Mouse (Mus musculus) CH12.LX (cell line): ENCODE data around the gene Pcdh7. TPM values are rescaled to one million over a fixed set of nuclear protein-coding genes. Genes with fewer than 3 reads are reported as not detected.

Experiments
- DNase-seq: peaks from one replicate; pipeline ENCODE4 v3.0.0-alpha.2; 2013; ENCODE audit errors: extremely low read depth
- H3K27ac ChIP-seq: 2 replicates; pipeline ENCODE4 v1.5.1; 2012; ENCODE audit warnings: low read depth, mild to moderate bottlenecking, control low read depth, moderate library complexity; ENCODE audit not compliant: insufficient read depth
- H3K27me3 ChIP-seq: replicated peaks from 2 replicates; pipeline ENCODE3; 2012; ENCODE audit warnings: inconsistent platforms
- H3K36me3 ChIP-seq, 2 experiments: replicated peaks in 1 of 2; 2 replicates each; pipeline versions ENCODE3 to v1.6.1; 2012; ENCODE audit warnings: inconsistent platforms in 1 of 2, low read length in 1 of 2, mild to moderate bottlenecking in 1 of 2, mixed read lengths in 1 of 2, moderate library complexity in 1 of 2; ENCODE audit not compliant: control insufficient read depth in 1 of 2, insufficient read depth in 1 of 2
- H3K4me1 ChIP-seq, 2 experiments: 2 replicates each; pipeline ENCODE4 v1.6.1; 2012; ENCODE audit warnings: inconsistent platforms in 1 of 2, moderate library complexity in 1 of 2; ENCODE audit not compliant: insufficient read depth in 2 of 2, control insufficient read depth in 1 of 2
- H3K4me2 ChIP-seq: 2 replicates; pipeline ENCODE4 v1.6.1; 2012; ENCODE audit warnings: low read depth, mild to moderate bottlenecking, control low read depth; ENCODE audit not compliant: poor library complexity, insufficient read depth, severe bottlenecking
- H3K4me3 ChIP-seq, 3 experiments: fragments of 150-350 bp in 1 of 3; sonication (generic) in 1 of 3; replicated peaks in 1 of 3; 2 replicates each; pipeline versions ENCODE3 to v1.5.1; 2011 to 2012; ENCODE audit warnings: low read depth in 2 of 3, low read length in 2 of 3, mild to moderate bottlenecking in 2 of 3, moderate library complexity in 2 of 3, control low read depth in 1 of 3, improper control_type of control experiment in 1 of 3, inconsistent platforms in 1 of 3, mixed read lengths in 1 of 3; ENCODE audit not compliant: poor library complexity in 1 of 3
- H3K79me2 ChIP-seq: replicated peaks from 2 replicates; pipeline ENCODE4 v1.6.1; 2012; ENCODE audit warnings: mild to moderate bottlenecking, moderate library complexity; ENCODE audit not compliant: control insufficient read depth, poor library complexity, insufficient read depth, severe bottlenecking; ENCODE audit errors: extremely low read depth
- H3K9ac ChIP-seq: 2 replicates; pipeline ENCODE4 v1.6.1; 2012; ENCODE audit warnings: low read depth, mild to moderate bottlenecking, control low read depth, moderate library complexity; ENCODE audit not compliant: insufficient read depth
- H3K9me3 ChIP-seq: replicated peaks from 2 replicates; pipeline ENCODE3; 2012; ENCODE audit warnings: low read length, inconsistent platforms, mixed read lengths
- BHLHE40 ChIP-seq: IDR thresholded peaks from 2 replicates; pipeline ENCODE4 v1.6.1; 2011; ENCODE audit warnings: mild to moderate bottlenecking, low read depth, low read length, improper control_type of control experiment
- CHD1 ChIP-seq: IDR thresholded peaks from 2 replicates; pipeline ENCODE4 v1.6.1; 2012; ENCODE audit warnings: low read depth, low read length, improper control_type of control experiment, inconsistent platforms
- ELF1 ChIP-seq: IDR thresholded peaks from 2 replicates; pipeline ENCODE4 v1.6.1; 2014; ENCODE audit warnings: low read depth, mild to moderate bottlenecking, inconsistent platforms, low read length, improper control_type of control experiment
- HCFC1 ChIP-seq: IDR thresholded peaks from 2 replicates; pipeline ENCODE4 v1.6.1; 2012; ENCODE audit warnings: low read depth, mild to moderate bottlenecking, inconsistent platforms, low read length, improper control_type of control experiment
- IRF4 ChIP-seq: IDR thresholded peaks from 2 replicates; pipeline ENCODE4 v1.6.1; 2014; ENCODE audit warnings: low read depth, mild to moderate bottlenecking, inconsistent platforms, low read length, improper control_type of control experiment
- JUN ChIP-seq: IDR thresholded peaks from 2 replicates; pipeline ENCODE4 v1.6.1; 2011; ENCODE audit warnings: low read depth, mild to moderate bottlenecking, low read length, improper control_type of control experiment, moderate library complexity; ENCODE audit not compliant: insufficient read depth
- KAT2A ChIP-seq: IDR thresholded peaks from 2 replicates; pipeline ENCODE4 v1.6.1; 2012; ENCODE audit warnings: low read length, improper control_type of control experiment, inconsistent platforms; ENCODE audit not compliant: insufficient replicate concordance
- MAFK ChIP-seq: IDR thresholded peaks from 2 replicates; pipeline ENCODE4 v1.6.1; 2011; ENCODE audit warnings: low read length, improper control_type of control experiment; ENCODE audit not compliant: insufficient replicate concordance
- MAX ChIP-seq: IDR thresholded peaks from 2 replicates; pipeline ENCODE4 v1.6.1; 2011; ENCODE audit warnings: low read length, improper control_type of control experiment
- MAZ ChIP-seq: IDR thresholded peaks from 2 replicates; pipeline ENCODE4 v1.6.1; 2012; ENCODE audit warnings: low read depth, mild to moderate bottlenecking, inconsistent platforms, low read length, improper control_type of control experiment, moderate library complexity
- MEF2A ChIP-seq: IDR thresholded peaks from 2 replicates; pipeline ENCODE4 v1.6.1; 2014; ENCODE audit warnings: low read depth, mild to moderate bottlenecking, inconsistent platforms, low read length, improper control_type of control experiment, borderline replicate concordance
- MXI1 ChIP-seq: IDR thresholded peaks from 2 replicates; pipeline ENCODE4 v1.6.1; 2011; ENCODE audit warnings: mild to moderate bottlenecking, low read depth, low read length, improper control_type of control experiment
- MYC ChIP-seq: IDR thresholded peaks from 2 replicates; pipeline ENCODE4 v1.6.1; 2011; ENCODE audit warnings: low read depth, mild to moderate bottlenecking, improper control_type of control experiment, low read length
- RAD21 ChIP-seq: IDR thresholded peaks from 2 replicates; pipeline ENCODE4 v1.6.1; 2011; ENCODE audit warnings: low read depth, mild to moderate bottlenecking, low read length, improper control_type of control experiment, moderate library complexity
- SIN3A ChIP-seq: IDR thresholded peaks from 2 replicates; pipeline ENCODE4 v1.6.1; 2012; ENCODE audit warnings: low read length, improper control_type of control experiment, inconsistent platforms
- SMC3 ChIP-seq: IDR thresholded peaks from 2 replicates; pipeline ENCODE4 v1.6.1; 2011; ENCODE audit warnings: low read depth, low read length, improper control_type of control experiment
- TCF12 ChIP-seq: IDR thresholded peaks from 2 replicates; pipeline ENCODE4 v1.6.1; 2014; ENCODE audit warnings: low read depth, mild to moderate bottlenecking, inconsistent platforms, low read length, improper control_type of control experiment
- USF1 ChIP-seq: IDR thresholded peaks from 2 replicates; pipeline ENCODE4 v1.6.1; 2014; ENCODE audit warnings: low read depth, mild to moderate bottlenecking, inconsistent platforms, low read length, improper control_type of control experiment
- USF2 ChIP-seq: conservative IDR thresholded peaks from 2 replicates; pipeline ENCODE4 v1.6.1; 2011; ENCODE audit warnings: low read depth, low read length, improper control_type of control experiment
- dilution Hi-C: fragments of 300-500 bp; cut with MboI; formaldehyde crosslinking; loops from 2 replicates; pipeline ENCODE4 v1.14.3; 2020; ENCODE audit warnings: low sequenced_read_pairs; ENCODE audit not compliant: extremely low pct_unique_long_range_greater_than_20kb, extremely low pct_ligation_motif_present
- in situ Hi-C: fragments of 300-500 bp; cut with MboI; formaldehyde crosslinking; loops from 3 replicates; pipeline ENCODE4 v1.14.3; 2019; ENCODE audit warnings: low sequenced_read_pairs, low pct_ligation_motif_present, low pct_unique_long_range_greater_than_20kb, mixed read lengths
- polyA plus RNA-seq: library from polyadenylated mRNA; unstranded; fragments of >175 nt; gene quantifications from 2 replicates; pipeline ENCODE4 v1.2.1, GENCODE M21; 2012; ENCODE audit warnings: low read depth; ENCODE audit not compliant: insufficient read length
- total RNA-seq, 2 experiments: library from RNA; depleted of rRNA; stranded (reverse); fragments of 300-350 nt in 1 of 2; fragments of >200 nt in 1 of 2; gene quantifications; 2 replicates each; pipeline ENCODE4 v1.2.3; 2012 to 2014

Pcdh7 gene
- total and polyA plus RNA-seq, 3 experiments, result not detected

GRCm38 (mm10) chr5:57765356-57765755 is 47.6 kb downstream of the Pcdh7 start:
- Histone ChIP-seq H3K36me3 (no peaks in the 10 kb centered on the region), H3K27me3 (no peaks in the 10 kb centered on the region), H3K4me1 (no peaks in the 10 kb centered on the region), H3K4me2 (no peak overlapping the region), H3K4me3 (no peak overlapping the region), H3K9ac (no peak overlapping the region), H3K27ac (no peak overlapping the region), H3K79me2 (no peaks in the 10 kb centered on the region), H3K9me3 (peaks cover 3% of the 10 kb centered on the region)
- in situ Hi-C loops, result no loop called here
- TF ChIP-seq SMC3 (no peak), TCF12 (no peak)
- dilution Hi-C loops, result no loop called here
- DNase-seq, result no peak

- H3K9me3 ChIP-seq, result peaks cover 6% of the 10 kb centered on the region
- in situ Hi-C loops (no loop called here), dilution Hi-C loops (no loop called here)
- H3K4me3 ChIP-seq, result no peak overlapping the region
- no peaks in the 10 kb centered on the region for H3K27me3 ChIP-seq
- no peaks in the 10 kb centered on the region for H3K4me1 ChIP-seq
- no peak overlapping the region for H3K4me2 ChIP-seq
- H3K9ac ChIP-seq, result no peak overlapping the region
- TF ChIP-seq RAD21 (no peak), MAZ (no peak), MEF2A (no peak), JUN (no peak), KAT2A (no peak), MAFK (no peak), USF2 (no peak), IRF4 (no peak), MYC (no peak), ELF1 (no peak), MXI1 (no peak), CHD1 (no peak), SIN3A (no peak), BHLHE40 (no peak), HCFC1 (no peak), USF1 (no peak), TCF12 (no peak), MAX (no peak)
- no peaks in the 10 kb centered on the region for H3K79me2 ChIP-seq
- DNase-seq, result no peak
- H3K36me3 ChIP-seq, result no peaks in the 10 kb centered on the region
- no peak overlapping the region for H3K27ac ChIP-seq
Measured at GRCm38 (mm10) chr5:57767346-57767745, 49.6 kb downstream of the Pcdh7 start.
